Mouse (Mus musculus): ENCODE measurements around the gene Colca2. TPM values are rescaled to one million over a fixed set of nuclear protein-coding genes. Genes with fewer than 3 reads are reported as not detected.
A peak's percentile ranks its signal among the peaks of the same experiment; 100 is the strongest.

The Colca2 gene
- total RNA-seq, 1 experiment from 2014 or later, result not detected

- ATAC-seq (ENCODE audit: extremely low read depth, insufficient number of reproducible peaks, low FRiP score, poor library complexity, severe bottlenecking), result no peak
These were observed 3.7 kb downstream of the Colca2 start for GRCm38 (mm10) chr9:51274678-51275077.

GRCm38 (mm10) chr9:51273581-51274154, 4.7 kb downstream of the Colca2 start:
- ATAC-seq (ENCODE audit: extremely low read depth, insufficient number of reproducible peaks, low FRiP score, poor library complexity, severe bottlenecking), result 0 out of 2 replicates have a peak, but pooled peaks have one; percentile 13

GRCm38 (mm10) chr9:51272102-51272501, 6.3 kb downstream of the Colca2 start:
- no peak for ATAC-seq (ENCODE audit: extremely low read depth, insufficient number of reproducible peaks, low FRiP score, poor library complexity, severe bottlenecking)

GRCm38 (mm10) chr9:51271073-51271472, 7.3 kb downstream of the Colca2 start:
- no peak for ATAC-seq (ENCODE audit: extremely low read depth, insufficient number of reproducible peaks, low FRiP score, poor library complexity, severe bottlenecking)

- no peak for ATAC-seq (ENCODE audit: extremely low read depth, insufficient number of reproducible peaks, low FRiP score, poor library complexity, severe bottlenecking)
These were observed 9.5 kb downstream of the Colca2 start for GRCm38 (mm10) chr9:51268852-51269251.

- ATAC-seq (ENCODE audit: extremely low read depth, insufficient number of reproducible peaks, low FRiP score, poor library complexity, severe bottlenecking), result no peak
These were observed 19.9 kb downstream of the Colca2 start for GRCm38 (mm10) chr9:51258426-51258825.

- ATAC-seq (ENCODE audit: extremely low read depth, insufficient number of reproducible peaks, low FRiP score, poor library complexity, severe bottlenecking), result no peak
These were observed 21.4 kb downstream of the Colca2 start for GRCm38 (mm10) chr9:51256780-51257502.

- no peak for ATAC-seq (ENCODE audit: extremely low read depth, insufficient number of reproducible peaks, low FRiP score, poor library complexity, severe bottlenecking)
These were observed 39.5 kb downstream of the Colca2 start for GRCm38 (mm10) chr9:51238741-51239385.

GRCm38 (mm10) chr9:51232163-51232562, 46.2 kb downstream of the Colca2 start:
- no peak for ATAC-seq (ENCODE audit: extremely low read depth, insufficient number of reproducible peaks, low FRiP score, poor library complexity, severe bottlenecking)

GRCm38 (mm10) chr9:51230701-51231389, 47.5 kb downstream of the Colca2 start:
- ATAC-seq (ENCODE audit: extremely low read depth, insufficient number of reproducible peaks, low FRiP score, poor library complexity, severe bottlenecking), result no peak

- ATAC-seq (ENCODE audit: extremely low read depth, insufficient number of reproducible peaks, low FRiP score, poor library complexity, severe bottlenecking), result peak; percentile 42; the same call in 1 of the 2 replicates
These were observed 52.7 kb downstream of the Colca2 start for GRCm38 (mm10) chr9:51225636-51226166.

Other genes starting within 250 kb of the Colca2 start
- not detected in 2 replicates for gene Btg4, start 217.7 kb downstream of the Colca2 start, total RNA-seq (2017)
- 0.86 and 1.4 TPM in 2 replicates for gene Layn, start 201.5 kb downstream of the Colca2 start, total RNA-seq (2017)
- gene 4833427G06Rik, start 176.5 kb downstream of the Colca2 start, total RNA-seq (2017), result not detected in 2 replicates
- not detected in 2 replicates for gene Gm32742, start 113.1 kb downstream of the Colca2 start, total RNA-seq (2017)
- gene Pou2af1, start 64.9 kb downstream of the Colca2 start, total RNA-seq (2017), result 296 and 308 TPM in 2 replicates
- not detected in 2 replicates for gene 1810046K07Rik, start 50.3 kb upstream of the Colca2 start, total RNA-seq (2017)

Data from neutrophil, adult 5-6 weeks (primary cell).